Mouse (Mus musculus): Measurements from ENCODE around the gene Zfp53. TPM values are rescaled to one million over a fixed set of nuclear protein-coding genes. Genes with fewer than 3 reads are reported as not detected.
"Not testable (repeated sequence)": the region's sequence is repeated elsewhere in the genome, so short reads cannot be mapped to it uniquely, and the experiment has no call there.

Zfp53 gene
- 1 to 10 TPM; 1.3 to 1.8 (median 1.5) TPM for total RNA-seq (2022)

GRCm38 (mm10) chr17:21488760-21489499 is at the start of gene Zfp53:
Gene Zfp53 (plus strand): TSS chr17:21488998.
- peak; percentile 74 to 81 for DNase-seq (ENCODE audit: low spot score in 2 of 2)

- DNase-seq (ENCODE audit: low spot score in 2 of 2): peak; percentile 53 to 58
Observed at GRCm38 (mm10) chr17:21449669-21450068, 39.1 kb upstream of the Zfp53 start.

- DNase-seq (ENCODE audit: low spot score in 2 of 2): peak; percentile 91 to 93
Observed at GRCm38 (mm10) chr17:21450138-21450704, 38.6 kb upstream of the Zfp53 start, which contains the start of gene Zfp51. Gene Zfp51 (plus strand): TSS chr17:21450374.

- no peak for DNase-seq (ENCODE audit: low spot score in 2 of 2)
Observed at GRCm38 (mm10) chr17:21463550-21463949, 25.2 kb upstream of the Zfp53 start.

- no peak for DNase-seq (ENCODE audit: low spot score in 2 of 2)
Observed at GRCm38 (mm10) chr17:21472032-21472652, 16.7 kb upstream of the Zfp53 start.

GRCm38 (mm10) chr17:21472653-21473307 is 16.0 kb upstream of the Zfp53 start:
- DNase-seq (ENCODE audit: low spot score in 2 of 2): no peak

GRCm38 (mm10) chr17:21473362-21474190 is 15.2 kb upstream of the Zfp53 start:
- DNase-seq (ENCODE audit: low spot score in 2 of 2): no peak

GRCm38 (mm10) chr17:21474729-21475128 is 14.1 kb upstream of the Zfp53 start:
- DNase-seq (ENCODE audit: low spot score in 2 of 2): not testable (repeated sequence)

- not testable (repeated sequence) for DNase-seq (ENCODE audit: low spot score in 2 of 2)
Observed at GRCm38 (mm10) chr17:21475290-21475689, 13.5 kb upstream of the Zfp53 start.

GRCm38 (mm10) chr17:21476351-21476750 is 12.4 kb upstream of the Zfp53 start:
- not testable (repeated sequence) for DNase-seq (ENCODE audit: low spot score in 2 of 2)

GRCm38 (mm10) chr17:21478103-21478777 is 10.6 kb upstream of the Zfp53 start:
- not testable (repeated sequence) for DNase-seq (ENCODE audit: low spot score in 2 of 2)

GRCm38 (mm10) chr17:21489500-21490001 is 753 bp downstream of the Zfp53 start:
- DNase-seq (ENCODE audit: low spot score in 2 of 2): no peak

- DNase-seq (ENCODE audit: low spot score in 2 of 2): no peak
Observed at GRCm38 (mm10) chr17:21501365-21501764, 12.6 kb downstream of the Zfp53 start.

- DNase-seq (ENCODE audit: low spot score in 2 of 2): no peak
Observed at GRCm38 (mm10) chr17:21504524-21504923, 15.7 kb downstream of the Zfp53 start.

GRCm38 (mm10) chr17:21506258-21506657 is 17.5 kb downstream of the Zfp53 start:
- DNase-seq (ENCODE audit: low spot score in 2 of 2): no peak

GRCm38 (mm10) chr17:21509756-21510155 is 21.0 kb downstream of the Zfp53 start:
- peak in 1 of 2 experiments; percentile 13 for DNase-seq (ENCODE audit: low spot score in 2 of 2)

- DNase-seq (ENCODE audit: low spot score in 2 of 2): peak; percentile 46 to 47
Observed at GRCm38 (mm10) chr17:21515403-21516105, 26.8 kb downstream of the Zfp53 start.

GRCm38 (mm10) chr17:21516201-21517129 is 27.7 kb downstream of the Zfp53 start:
- DNase-seq (ENCODE audit: low spot score in 2 of 2): peak; percentile 63 to 71
